Mouse (Mus musculus): ENCODE measurements at regions not wholly inside any gene's neighbourhood (a gene's known extent, or its start where the extent isn't known, plus 50 kb on each side); places are given as distances from the start of the nearest gene placed in this dataset.
A peak's percentile ranks its signal among the peaks of the same experiment; 100 is the strongest.

DNA sequence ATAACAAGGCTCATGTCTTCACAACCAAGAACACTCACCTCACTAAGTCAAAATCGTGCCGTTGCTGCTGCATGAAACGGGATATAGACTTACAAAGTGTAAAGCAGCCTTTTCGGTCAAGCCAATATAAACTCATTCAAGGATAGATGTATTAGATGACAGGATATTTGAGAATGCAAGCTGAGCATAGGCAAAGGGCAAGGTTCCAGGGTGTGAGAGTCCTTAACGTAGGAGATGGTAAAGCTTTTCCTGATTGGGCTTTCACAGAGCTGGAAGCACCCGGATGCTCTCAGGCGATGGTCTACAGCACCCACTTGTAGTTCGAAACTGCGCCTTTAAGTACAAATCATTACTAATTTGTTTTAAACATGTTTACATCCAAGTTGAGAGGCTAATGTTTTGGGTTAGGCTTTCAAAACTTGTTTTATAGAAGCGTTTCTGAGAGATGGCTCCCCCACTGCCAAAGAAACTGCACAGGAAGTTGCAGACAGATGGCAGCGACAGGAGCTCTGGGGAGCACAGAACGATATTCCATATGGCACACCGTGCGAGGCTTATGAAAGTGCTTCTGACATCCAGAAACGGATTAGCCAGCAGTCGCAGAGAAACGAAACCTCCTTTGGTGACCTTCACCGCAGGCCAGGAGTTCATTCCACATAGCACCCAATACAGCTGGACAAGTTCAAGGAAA is 54.1 kb upstream of the Rell1 start:
- DNase-seq (ENCODE audit: low read depth, low spot score), result peak; percentile 69

DNA sequence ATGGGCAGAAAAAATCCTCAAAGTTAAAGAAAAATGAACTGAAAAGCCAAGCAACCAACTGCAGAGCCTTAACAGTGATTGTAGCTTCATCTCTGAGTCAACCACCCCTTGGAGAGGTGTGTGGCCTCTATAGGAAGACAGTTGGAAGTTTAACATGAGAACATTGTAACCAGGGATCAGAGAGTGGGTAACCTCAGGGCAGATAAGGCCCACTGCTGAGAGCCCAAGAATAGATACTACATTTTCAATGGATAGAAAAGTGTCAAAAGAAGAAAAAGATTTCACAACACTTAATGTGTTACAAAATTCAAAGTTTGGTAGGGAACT is 54.6 kb upstream of the Rell1 start:
- no peak for DNase-seq (ENCODE audit: low read depth, low spot score)

DNA sequence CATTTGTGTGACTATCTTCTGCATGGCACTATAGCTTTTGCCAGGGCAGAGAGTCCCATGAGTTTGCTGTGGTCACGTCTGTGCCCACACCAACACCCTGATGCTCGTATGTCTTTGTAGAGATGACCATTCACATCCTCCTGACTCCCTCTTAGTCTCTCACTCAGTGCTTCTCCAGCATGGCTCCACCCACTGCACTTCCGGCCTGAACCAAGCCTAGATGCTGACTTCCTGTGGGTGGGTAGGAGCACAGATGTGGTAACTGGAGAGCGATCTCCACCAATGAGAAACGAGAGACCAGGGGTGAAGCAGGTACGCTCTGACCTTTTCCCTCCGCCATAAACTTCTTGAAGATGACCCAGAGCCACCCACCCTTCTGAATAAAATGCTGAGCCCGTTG is 55.7 kb upstream of the Rell1 start:
- DNase-seq (ENCODE audit: low read depth, low spot score), result no peak

DNA sequence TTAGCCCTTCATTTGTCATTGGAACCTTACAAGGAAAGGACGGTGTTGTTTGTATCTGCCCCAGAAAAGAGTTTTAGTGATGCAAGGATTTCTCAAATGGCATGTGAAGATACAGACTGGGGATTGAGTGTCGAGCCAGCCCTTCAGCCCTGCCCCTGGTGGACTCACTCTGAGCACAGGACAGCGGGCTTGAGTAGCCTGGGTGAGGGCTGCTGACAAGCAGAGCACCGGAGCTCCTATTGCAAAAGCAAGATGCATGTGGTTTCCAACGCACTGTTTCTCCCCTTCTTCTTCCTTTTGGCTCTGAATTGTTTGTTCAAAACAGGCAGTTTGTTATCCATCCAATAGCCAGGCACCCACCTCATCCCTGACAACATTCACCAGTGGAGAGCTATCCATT is 59.0 kb upstream of the Rell1 start:
- no peak for DNase-seq (ENCODE audit: low read depth, low spot score)

DNA sequence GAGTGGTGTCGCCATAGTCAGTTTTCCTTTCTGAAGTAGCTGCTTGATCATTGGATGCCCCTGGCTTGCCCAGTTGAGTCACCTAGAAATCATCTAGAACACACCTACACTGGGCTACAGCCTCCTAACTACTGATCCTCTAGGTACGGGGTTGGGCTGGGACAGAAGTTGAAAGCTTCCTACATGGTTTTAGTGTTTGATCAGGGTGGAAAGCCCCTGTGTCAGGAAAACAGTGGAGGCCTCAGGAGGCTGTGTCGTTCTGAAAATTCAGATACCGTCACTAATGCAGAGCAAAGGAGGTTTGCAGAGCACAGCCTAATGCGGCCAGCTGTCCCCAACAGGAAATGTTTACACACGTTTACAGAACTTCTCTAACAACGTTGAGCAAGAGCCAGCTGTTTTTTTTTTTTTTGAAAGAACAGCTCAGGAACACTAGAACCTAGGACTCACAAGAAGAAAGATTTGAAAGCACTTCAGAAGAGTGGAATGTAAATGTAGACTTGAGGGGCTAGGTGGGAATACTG is 61.0 kb upstream of the Rell1 start:
- no peak for DNase-seq (ENCODE audit: low read depth, low spot score)

DNA sequence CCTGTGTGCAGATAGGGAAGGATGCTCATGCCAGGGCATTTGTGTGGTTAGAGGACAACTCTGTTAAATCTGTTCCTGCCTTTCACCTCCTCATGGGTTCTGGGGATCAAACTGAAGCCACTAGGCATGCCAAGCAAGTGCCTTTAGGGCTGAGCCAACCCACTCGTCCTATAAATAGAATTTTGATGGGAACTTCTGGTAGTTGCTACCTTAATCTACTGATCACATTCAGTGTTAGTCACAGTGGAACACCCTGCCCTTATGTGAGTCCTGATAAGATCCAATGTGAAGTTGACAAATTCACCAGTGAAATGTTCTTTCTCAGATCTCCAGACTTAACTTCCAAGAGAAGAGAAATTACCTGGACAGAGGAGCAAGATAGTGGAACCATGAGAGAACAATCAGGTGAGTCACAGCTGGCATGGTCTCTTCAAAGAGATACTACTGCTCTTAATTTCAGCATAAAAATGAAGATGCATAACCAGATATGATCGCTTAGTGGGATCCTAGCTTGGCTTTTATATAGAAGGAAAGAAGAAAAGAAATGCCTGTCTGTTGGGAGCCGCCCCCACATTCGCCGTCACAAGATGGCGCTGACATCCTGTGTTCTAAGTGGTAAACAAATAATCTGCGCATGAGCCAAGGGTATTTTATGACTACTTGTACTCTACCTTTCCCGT is 61.7 kb upstream of the Rell1 start:
- DNase-seq (ENCODE audit: low read depth, low spot score), result no peak

DNA sequence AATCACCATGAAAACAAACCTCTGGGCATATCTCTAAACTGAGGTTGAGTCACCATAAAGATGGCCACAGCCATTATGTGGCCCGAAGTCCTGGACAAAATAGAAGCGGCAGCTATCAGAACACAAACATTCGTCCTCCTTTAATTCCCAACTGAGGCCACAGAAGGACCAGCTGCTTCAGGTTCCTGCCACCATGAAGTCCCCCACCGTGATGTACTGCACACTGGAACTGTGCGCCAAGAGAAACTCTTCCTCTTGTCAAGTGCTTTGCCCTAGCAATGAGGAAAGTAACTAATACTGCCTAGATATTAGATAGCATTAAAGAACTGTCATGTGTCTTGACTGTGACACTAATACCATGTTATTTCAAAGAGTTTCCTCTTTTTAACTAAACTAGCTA is 54.4 kb upstream of the Pgm2 start:
- no peak for DNase-seq (ENCODE audit: low read depth, low spot score)

DNA sequence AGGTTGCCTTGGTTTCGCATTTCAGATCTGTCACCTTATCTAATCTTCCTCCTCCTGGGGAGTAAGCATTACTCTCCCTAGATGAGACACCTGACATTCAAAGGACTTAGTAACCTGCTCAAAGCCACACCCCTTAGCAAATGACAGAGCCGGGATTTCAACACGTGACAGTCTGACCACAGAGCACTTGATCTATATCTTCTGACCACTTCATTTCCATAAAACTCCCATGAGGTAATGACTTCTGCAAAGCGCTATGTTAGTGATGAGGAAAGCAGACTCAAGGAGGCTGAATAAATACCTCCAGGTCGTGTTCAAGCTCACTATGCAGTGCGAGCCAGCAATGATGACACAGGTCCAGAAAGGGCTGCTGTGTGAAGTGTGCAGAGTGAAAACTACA is 52.1 kb upstream of the Pgm2 start:
- no peak for DNase-seq (ENCODE audit: low read depth, low spot score)
